Mouse (Mus musculus): ENCODE measurements around the gene Trpm3.

The Trpm3 gene

GRCm38 (mm10) chr19:22308081-22308480 is 169.2 kb downstream of the Trpm3 start:
- no peak for DNase-seq

- DNase-seq: no peak
Observed at GRCm38 (mm10) chr19:22317306-22317705, 178.5 kb downstream of the Trpm3 start.

- DNase-seq: no peak
Observed at GRCm38 (mm10) chr19:22326813-22327212, 188.0 kb downstream of the Trpm3 start.

- no peak for DNase-seq
Observed at GRCm38 (mm10) chr19:22327226-22327625, 188.4 kb downstream of the Trpm3 start.

GRCm38 (mm10) chr19:22336278-22336677 is 197.4 kb downstream of the Trpm3 start:
- no peak for DNase-seq

- DNase-seq: no peak
Observed at GRCm38 (mm10) chr19:22337468-22337867, 198.6 kb downstream of the Trpm3 start.

- no peak for DNase-seq
Observed at GRCm38 (mm10) chr19:22338927-22339326, 200.1 kb downstream of the Trpm3 start.

- no peak for DNase-seq
Observed at GRCm38 (mm10) chr19:22354037-22354541, 215.2 kb downstream of the Trpm3 start.

- no peak for DNase-seq
Observed at GRCm38 (mm10) chr19:22386890-22387289, 248.0 kb downstream of the Trpm3 start.

GRCm38 (mm10) chr19:22394700-22395099 is 255.9 kb downstream of the Trpm3 start:
- DNase-seq: no peak

GRCm38 (mm10) chr19:22404049-22404448 is 265.2 kb downstream of the Trpm3 start:
- no peak for DNase-seq

GRCm38 (mm10) chr19:22418239-22418638 is 279.4 kb downstream of the Trpm3 start:
- DNase-seq: no peak

GRCm38 (mm10) chr19:22437207-22437606 is 298.4 kb downstream of the Trpm3 start:
- DNase-seq: no peak

- DNase-seq: no peak
Observed at GRCm38 (mm10) chr19:22447418-22448339, 308.8 kb downstream of the Trpm3 start.

- no peak for DNase-seq
Observed at GRCm38 (mm10) chr19:22448340-22449288, 309.8 kb downstream of the Trpm3 start.

- no peak for DNase-seq
Observed at GRCm38 (mm10) chr19:22451290-22451689, 312.4 kb downstream of the Trpm3 start.

- DNase-seq: no peak
Observed at GRCm38 (mm10) chr19:22456935-22457334, 318.1 kb downstream of the Trpm3 start.

GRCm38 (mm10) chr19:22462043-22462442 is 323.2 kb downstream of the Trpm3 start:
- no peak for DNase-seq

GRCm38 (mm10) chr19:22463506-22463905 is 324.7 kb downstream of the Trpm3 start:
- no peak for DNase-seq

GRCm38 (mm10) chr19:22469608-22470007 is 330.8 kb downstream of the Trpm3 start:
- DNase-seq: no peak

GRCm38 (mm10) chr19:22473030-22473712 is 334.3 kb downstream of the Trpm3 start:
- DNase-seq: no peak

- no peak for DNase-seq
Observed at GRCm38 (mm10) chr19:22478295-22478989, 339.6 kb downstream of the Trpm3 start.
